Mouse (Mus musculus) midbrain, embryonic 11.5 days (tissue): ENCODE measurements around the gene Nmur2. TPM values are rescaled to one million over a fixed set of nuclear protein-coding genes. Genes with fewer than 3 reads are reported as not detected.

Experiments used
- ATAC-seq: fragments of 200-750 bp; cut with Nextera tagmentation; 2 replicates; pipeline ENCODE4 v1.8.0; 2017; ENCODE audit warnings: moderate TSS enrichment, moderate library complexity; ENCODE audit not compliant: low FRiP score
- DNase-seq: peaks from one replicate; pipeline ENCODE4 v3.0.0; 2015; ENCODE audit warnings: low spot score; ENCODE audit errors: missing footprints
- H3K27ac ChIP-seq: fragments of 300-500 bp; sonication (generic); 2 replicates; pipeline ENCODE4 v1.5.1; 2014; ENCODE audit warnings: low read depth, low read length
- H3K27me3 ChIP-seq: fragments of 300-500 bp; sonication (generic); 2 replicates; pipeline ENCODE4 v1.6.1; 2014; ENCODE audit warnings: mild to moderate bottlenecking, low read length, moderate library complexity, mixed read lengths; ENCODE audit not compliant: control insufficient read depth, insufficient read depth
- H3K36me3 ChIP-seq: fragments of 300-500 bp; sonication (generic); 2 replicates; pipeline ENCODE4 v1.6.1; 2014; ENCODE audit warnings: mild to moderate bottlenecking, low read length, moderate library complexity, mixed read lengths; ENCODE audit not compliant: control insufficient read depth, insufficient read depth
- H3K4me1 ChIP-seq: fragments of 300-500 bp; sonication (generic); 2 replicates; pipeline ENCODE4 v1.6.1; 2014; ENCODE audit warnings: low read length; ENCODE audit not compliant: control insufficient read depth, insufficient read depth
- H3K4me2 ChIP-seq: fragments of 300-500 bp; sonication (generic); 2 replicates; pipeline ENCODE4 v1.6.1; 2014; ENCODE audit warnings: mild to moderate bottlenecking, moderate library complexity
- H3K4me3 ChIP-seq: fragments of 300-500 bp; sonication (generic); 2 replicates; pipeline ENCODE4 v1.5.1; 2014; ENCODE audit warnings: low read depth, low read length
- H3K9ac ChIP-seq: fragments of 300-500 bp; sonication (generic); 2 replicates; pipeline ENCODE4 v1.6.1; 2014; ENCODE audit warnings: low read length
- H3K9me3 ChIP-seq: fragments of 300-500 bp; sonication (generic); 2 replicates; pipeline ENCODE4 v1.6.1; 2016; ENCODE audit warnings: low read length; ENCODE audit not compliant: control insufficient read depth
- WGBS: fragments of 180-500 bp; shearing (Covaris S2); extraction: QIAGEN DNeasy Blood & Tissue Kit; methylation state at CpG from one replicate; pipeline ENCODE4 v1.1.7; 2014; 5-methylcytosine and 5-hydroxymethylcytosine counted together
- polyA plus RNA-seq: library from polyadenylated mRNA; unstranded; fragments of >200 nt; fragmentation: Nextera tagmentation; extraction: Ambion mirVana; gene quantifications from 2 replicates; pipeline ENCODE4 v1.2.1, GENCODE M21; 2014

The Nmur2 gene
- polyA plus RNA-seq, 1 experiment from 2014 or later: 0.07 TPM

DNA sequence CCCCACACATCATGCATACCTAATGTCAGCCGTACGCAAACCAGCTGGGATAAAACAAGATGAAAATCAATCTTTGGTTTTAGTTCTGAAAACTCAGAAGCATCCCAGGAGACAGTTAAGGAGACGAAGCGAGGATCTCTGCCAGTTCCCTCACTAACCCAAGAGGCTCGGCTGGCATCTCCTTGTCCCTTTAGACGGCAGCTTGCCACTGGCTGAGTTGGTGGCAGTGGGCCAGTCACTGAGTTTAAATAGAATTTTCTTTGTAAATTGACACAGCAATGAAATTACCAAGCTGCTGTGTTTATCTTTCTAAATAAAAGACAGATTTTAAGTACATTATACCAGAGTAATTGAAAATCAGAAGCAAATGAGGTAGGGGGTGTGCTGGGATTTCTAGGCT, 62.7 kb downstream of the Nmur2 start:
- Histone ChIP-seq H3K27ac (no peak overlapping the region), H3K4me3 (no peak overlapping the region), H3K36me3 (no peaks in the 10 kb centered on the region), H3K9ac (no peak overlapping the region), H3K9me3 (no peaks in the 10 kb centered on the region), H3K4me2 (no peak overlapping the region), H3K27me3 (no peaks in the 10 kb centered on the region), H3K4me1 (no peaks in the 10 kb centered on the region)
- WGBS: 91% methylated on average over 6 of the region's 6 CpGs
- DNase-seq: no peak
- no peak for ATAC-seq
